Mouse (Mus musculus) left cerebral cortex, postnatal 10 days (tissue): ENCODE data around the gene Sgsm2. TPM values are rescaled to one million over a fixed set of nuclear protein-coding genes. Genes with fewer than 3 reads are reported as not detected.

Experiments used
- DNase-seq, 2 experiments: peaks; one replicate each; pipeline ENCODE4 v3.0.0; 2021 to 2022; ENCODE audit warnings: low spot score in 2 of 2, mixed read lengths in 1 of 2; ENCODE audit errors: extremely low spot score in 1 of 2
- intact Hi-C: fragments of 180-260 bp; cut with DNase I; formaldehyde crosslinking; loops from one replicate; pipeline ENCODE4 v1.15.1; 2025
- total RNA-seq, 2 experiments: library from RNA; stranded (reverse); gene quantifications; 2 replicates each; pipeline ENCODE4 v1.2.3; 2021

The Sgsm2 gene
- total RNA-seq: 10 to 100 TPM; 60.5 to 65.2 TPM

GRCm38 (mm10) chr11:74896901-74897677 is at the start of gene Sgsm2:
Gene Sgsm2 (minus strand): TSS chr11:74897060.
- peak; percentile 50 to 86 for DNase-seq
- intact Hi-C loops: no loop called here

- DNase-seq: peak in 1 of 2 experiments; percentile 40
- intact Hi-C loops: loop anchor here (2.0 kb wide), 1 partner anchor 224 kb away; no protein-coding TSS in a partner anchor
Observed at GRCm38 (mm10) chr11:74946348-74946747, 49.5 kb upstream of the Sgsm2 start.

- intact Hi-C loops: no loop called here
Observed at GRCm38 (mm10) chr11:74930391-74930790, 33.5 kb upstream of the Sgsm2 start.

DNA sequence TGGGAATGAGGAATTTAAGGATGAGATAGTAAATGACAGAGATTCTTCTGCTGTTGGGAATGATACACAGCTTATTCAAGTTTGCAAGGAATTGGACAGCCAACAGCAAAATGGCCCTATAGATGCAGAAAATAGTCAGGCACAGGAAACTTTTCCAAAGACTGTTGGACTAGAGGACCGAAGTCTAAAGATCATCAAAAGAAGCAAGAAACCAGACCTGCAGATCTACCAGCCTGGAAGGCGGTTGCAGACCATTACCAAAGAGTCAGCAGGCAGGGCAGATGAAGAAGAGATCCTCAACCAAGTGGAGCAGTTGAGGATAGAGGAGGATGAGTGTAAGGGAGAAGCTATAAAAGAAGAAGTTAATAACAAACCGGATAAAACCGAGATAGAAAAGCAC is 32.3 kb upstream of the Sgsm2 start:
- intact Hi-C loops: no loop called here
- no peak for DNase-seq

More at GRCm38 (mm10) chr11:74930391-74930790, 33.5 kb upstream of the Sgsm2 start:
- no peak for DNase-seq

GRCm38 (mm10) chr11:74927236-74927725 is 30.4 kb upstream of the Sgsm2 start:
- no peak for DNase-seq
- intact Hi-C loops: no loop called here

DNA sequence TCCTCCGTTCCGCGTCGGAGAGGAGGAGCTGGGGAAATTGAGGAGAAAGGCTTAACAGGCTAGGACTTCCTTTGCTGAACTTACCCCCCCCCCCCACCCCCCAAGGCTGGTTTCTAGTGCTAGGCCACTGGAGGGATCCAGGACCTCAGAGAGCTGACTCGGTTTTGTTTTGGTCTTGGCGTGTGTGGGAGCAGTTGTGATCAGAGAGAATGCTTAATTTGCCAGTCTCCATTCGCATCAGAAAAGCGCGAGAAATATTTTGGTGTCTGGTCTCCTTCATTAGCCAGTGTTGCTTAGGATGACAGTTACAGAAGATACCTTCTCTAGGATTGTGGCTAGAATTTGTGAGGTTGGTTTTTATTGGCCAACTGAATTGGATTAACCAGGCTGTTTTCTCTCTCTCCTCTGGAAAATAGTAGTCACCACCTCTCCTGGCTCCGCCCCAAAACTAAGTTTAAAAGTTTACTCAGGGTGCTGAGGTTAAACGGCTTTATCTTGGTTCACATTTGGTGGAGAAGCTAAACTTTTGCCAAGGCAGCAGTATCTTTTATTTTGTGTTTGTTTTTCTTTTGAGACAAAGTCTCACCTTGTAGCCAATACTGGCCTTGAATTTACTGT is 29.6 kb upstream of the Sgsm2 start:
- intact Hi-C loops: no loop called here
- DNase-seq: no peak

DNA sequence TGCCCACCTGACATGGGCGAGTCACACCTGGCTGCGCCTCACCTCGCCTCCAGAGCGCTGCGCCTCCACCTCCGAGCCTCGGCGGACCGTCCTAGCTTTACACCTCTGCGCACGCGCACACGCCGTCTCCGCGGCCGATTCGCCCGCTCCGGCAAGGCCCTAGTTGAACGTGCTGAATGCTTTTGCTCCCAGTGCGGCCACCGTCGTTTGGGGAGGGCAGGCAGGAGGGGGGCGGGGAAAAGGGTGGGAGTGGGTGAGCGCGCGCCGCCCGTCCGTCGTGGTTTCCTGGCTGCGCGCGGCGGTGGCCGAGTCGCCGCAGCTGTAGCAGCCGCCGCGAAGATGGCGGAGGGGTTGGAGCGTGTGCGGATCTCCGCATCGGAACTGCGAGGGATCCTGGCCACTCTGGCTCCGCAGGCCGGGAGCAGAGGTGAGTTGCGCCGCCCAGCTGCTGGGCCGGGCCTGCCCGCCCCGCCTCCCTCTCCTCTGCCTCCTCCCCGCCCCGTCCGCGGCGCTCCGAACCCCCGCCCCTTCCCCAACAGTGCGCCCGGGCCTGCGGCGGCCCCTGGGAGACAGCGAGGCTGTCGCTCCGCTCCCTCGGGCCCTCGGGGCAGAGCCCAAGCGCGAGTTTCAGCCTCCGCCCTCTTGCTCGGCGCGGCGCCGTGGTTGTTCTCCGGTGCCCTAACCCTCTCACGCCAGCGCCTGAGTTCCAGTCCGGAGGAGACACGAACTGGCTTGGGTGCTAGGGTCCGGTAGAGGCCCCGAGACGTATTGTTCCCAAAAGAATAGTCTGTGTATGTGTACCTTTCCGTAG is 28.9 kb upstream of the Sgsm2 start, which contains the start of the genes Smg6 and Srr:
TSS of gene Smg6 (plus strand) at position 247 of the 811 bp plus-strand sequence.
TSS of gene Srr (minus strand) at position 372 of the 811 bp plus-strand sequence.
- DNase-seq: peak; percentile 92 to 97
- intact Hi-C loops: no loop called here

GRCm38 (mm10) chr11:74924149-74924548 is 27.3 kb upstream of the Sgsm2 start:
- intact Hi-C loops: no loop called here
- DNase-seq: peak in 1 of 2 experiments; percentile 36

- intact Hi-C loops: no loop called here
- no peak for DNase-seq
Observed at GRCm38 (mm10) chr11:74919249-74919648, 22.4 kb upstream of the Sgsm2 start.

- DNase-seq: no peak
- intact Hi-C loops: no loop called here
Observed at GRCm38 (mm10) chr11:74912492-74912891, 15.6 kb upstream of the Sgsm2 start.

GRCm38 (mm10) chr11:74909978-74910377 is 13.1 kb upstream of the Sgsm2 start:
- intact Hi-C loops: no loop called here
- DNase-seq: no peak

DNA sequence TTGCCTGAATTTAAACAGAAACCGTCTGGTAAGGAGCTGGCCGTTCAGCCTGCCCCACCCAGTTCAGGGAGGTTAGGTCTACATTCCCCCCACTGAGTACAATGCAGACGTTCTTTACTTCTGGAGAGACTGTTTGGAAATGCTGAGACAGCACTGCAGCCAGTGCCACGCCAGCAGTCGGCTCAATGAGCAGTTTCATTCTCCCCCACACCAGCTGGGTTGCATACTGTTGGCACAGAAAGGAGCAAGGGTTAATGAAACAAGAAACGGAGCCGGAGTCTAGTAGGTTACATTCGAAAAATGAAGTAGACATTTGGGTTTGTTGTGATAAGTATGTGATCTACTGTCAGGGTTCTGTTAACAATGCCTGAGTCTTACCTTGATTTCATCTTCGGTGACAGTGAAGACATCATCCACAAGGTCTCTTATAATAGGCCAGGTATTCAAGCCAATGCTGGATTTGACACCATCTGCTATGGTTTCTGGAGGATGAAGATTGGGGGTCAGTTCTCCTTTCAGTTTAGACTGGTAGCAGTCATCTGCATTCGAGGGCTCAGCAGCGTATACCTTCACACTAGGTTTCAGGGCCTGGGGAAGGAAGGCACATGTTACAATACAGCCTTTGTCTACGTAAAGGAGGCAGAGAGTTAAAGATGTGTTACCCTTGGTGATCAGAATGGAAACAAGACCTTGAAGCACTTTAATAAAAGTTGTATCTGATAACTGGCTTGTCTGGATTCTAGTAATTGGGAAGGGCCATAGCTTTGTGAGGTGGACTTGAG is 11.9 kb upstream of the Sgsm2 start:
- intact Hi-C loops: no loop called here

GRCm38 (mm10) chr11:74907850-74908249 is 11.0 kb upstream of the Sgsm2 start:
- no peak for DNase-seq
- intact Hi-C loops: no loop called here

More for the DNA sequence above, 11.9 kb upstream of the Sgsm2 start:
- DNase-seq: no peak

DNA sequence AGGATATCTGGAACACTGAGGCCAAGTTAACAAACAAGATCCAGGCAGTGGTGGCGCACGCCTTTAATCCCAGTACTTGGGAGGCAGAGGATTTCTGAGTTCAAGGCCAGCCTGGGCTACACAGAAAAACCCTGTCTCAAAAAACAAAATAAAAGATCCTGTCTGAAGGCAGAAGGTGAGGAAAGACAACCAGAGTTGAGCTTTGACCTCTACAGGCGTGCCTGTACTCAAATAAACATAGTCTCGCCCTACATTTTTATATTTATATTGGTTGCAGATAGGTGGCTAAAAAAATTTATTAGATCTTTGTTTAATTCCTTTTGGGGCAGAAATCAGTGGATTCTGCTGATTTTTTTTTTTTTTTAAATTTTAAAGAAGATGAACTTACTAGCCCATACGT is 5.6 kb upstream of the Sgsm2 start:
- DNase-seq: no peak
- intact Hi-C loops: no loop called here

DNA sequence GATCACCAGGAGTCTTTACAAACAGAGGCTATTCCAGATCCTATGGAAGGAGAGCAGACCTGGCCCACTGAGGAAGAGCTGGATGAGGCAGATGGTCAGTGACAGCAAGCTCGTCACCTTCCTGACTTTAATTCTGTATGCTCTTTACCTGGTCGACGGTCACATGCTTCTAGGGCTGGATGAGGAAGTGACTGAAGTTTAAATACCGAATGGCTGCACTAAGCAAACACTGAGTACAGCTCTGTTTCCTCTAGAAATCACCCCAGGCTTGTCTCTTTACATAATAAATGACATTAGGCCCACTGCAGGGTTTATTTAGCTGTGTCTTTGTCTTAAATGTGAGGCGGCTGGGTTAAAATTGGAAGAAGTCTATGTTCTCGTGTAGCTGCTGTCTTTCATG is 4.7 kb upstream of the Sgsm2 start:
- intact Hi-C loops: no loop called here
- no peak for DNase-seq

GRCm38 (mm10) chr11:74898517-74898827 is 1.6 kb upstream of the Sgsm2 start:
- DNase-seq: no peak
- intact Hi-C loops: no loop called here

GRCm38 (mm10) chr11:74897678-74898516 is 1.0 kb upstream of the Sgsm2 start, which contains the start of gene Tsr1:
Gene Tsr1 (plus strand): TSS chr11:74898071.
- intact Hi-C loops: no loop called here
- DNase-seq: peak; percentile 88 to 96
